Mouse (Mus musculus) right cerebral cortex, postnatal 36 days (tissue): ENCODE measurements at regions not wholly inside any gene's neighbourhood (a gene's known extent, or its start where the extent isn't known, plus 50 kb on each side); places are given as distances from the start of the nearest gene placed in this dataset.

Experiments
- DNase-seq, 2 experiments: peaks; one replicate each; pipeline ENCODE4 v3.0.0; 2022; ENCODE audit warnings: low spot score in 2 of 2, mixed read lengths in 1 of 2

GRCm38 (mm10) chr9:100194604-100195444, 291.8 kb downstream of the Il20rb start:
- DNase-seq, result no peak

- DNase-seq, result no peak
Observed at GRCm38 (mm10) chr9:100194158-100194557, 292.4 kb downstream of the Il20rb start.

GRCm38 (mm10) chr9:100184081-100184480, 302.5 kb downstream of the Il20rb start:
- DNase-seq, result no peak

- peak in 1 of 2 experiments; percentile 1 for DNase-seq
Observed at GRCm38 (mm10) chr9:100176291-100176690, 300.3 kb upstream of the Sox14 start.

GRCm38 (mm10) chr9:100166256-100166655, 290.3 kb upstream of the Sox14 start:
- DNase-seq, result no peak

- DNase-seq, result no peak
Observed at GRCm38 (mm10) chr9:100161961-100162360, 286.0 kb upstream of the Sox14 start.
